Mouse (Mus musculus) myocyte (in vitro differentiated cells): ENCODE measurements around the gene Cdrt4. TPM values are rescaled to one million over a fixed set of nuclear protein-coding genes. Genes with fewer than 3 reads are reported as not detected.

Experiments
- H3K27me3 ChIP-seq: one replicate; pipeline ENCODE4 v1.6.1; 2011; ENCODE audit not compliant: control insufficient read depth, insufficient read depth, insufficient read length
- H3K36me3 ChIP-seq: one replicate; pipeline ENCODE4 v1.6.1; 2011; ENCODE audit not compliant: control insufficient read depth, insufficient read depth
- H3K4me2 ChIP-seq: one replicate; pipeline ENCODE4 v1.6.1; 2011; ENCODE audit warnings: low read depth, control low read depth
- H3K4me3 ChIP-seq: one replicate; pipeline ENCODE4 v1.5.1; 2011; ENCODE audit warnings: mild to moderate bottlenecking, control low read depth, moderate library complexity
- H3K79me2 ChIP-seq: one replicate; pipeline ENCODE4 v1.6.1; 2011; ENCODE audit not compliant: control insufficient read depth, insufficient read depth
- H3ac ChIP-seq: one replicate; pipeline ENCODE4 v1.6.1; 2011; ENCODE audit not compliant: control insufficient read depth, insufficient read length
- CEBPB ChIP-seq: IDR thresholded peaks from 2 replicates; pipeline ENCODE4 v1.6.1; 2011; ENCODE audit warnings: mild to moderate bottlenecking, moderate library complexity; ENCODE audit not compliant: poor library complexity, insufficient read depth, severe bottlenecking
- E2F4 ChIP-seq: IDR thresholded peaks from one replicate; pipeline ENCODE4 v1.6.1; 2011; ENCODE audit warnings: mild to moderate bottlenecking, control low read depth, moderate library complexity; ENCODE audit not compliant: insufficient read depth
- MAX ChIP-seq: IDR thresholded peaks from one replicate; pipeline ENCODE4 v1.6.1; 2011; ENCODE audit warnings: low read depth, mild to moderate bottlenecking, control low read depth
- MYOD1 ChIP-seq, 3 experiments: IDR thresholded peaks; one replicate each; pipeline ENCODE4 v1.6.1; 2011; ENCODE audit warnings: control low read depth in 2 of 3, low read depth in 2 of 3, mild to moderate bottlenecking in 2 of 3, moderate library complexity in 1 of 3; ENCODE audit not compliant: insufficient read length in 2 of 3, control insufficient read depth in 1 of 3
- MYOG ChIP-seq, 3 experiments: IDR thresholded peaks; one replicate each; pipeline ENCODE4 v1.6.1; 2011; ENCODE audit warnings: control low read depth in 2 of 3, low read depth in 2 of 3, mild to moderate bottlenecking in 2 of 3; ENCODE audit not compliant: insufficient read length in 2 of 3, control insufficient read depth in 1 of 3, insufficient read depth in 1 of 3
- POLR2A ChIP-seq: IDR thresholded peaks from one replicate; pipeline ENCODE4 v1.6.1; 2011; ENCODE audit warnings: low read depth, mild to moderate bottlenecking, control low read depth, moderate library complexity; ENCODE audit not compliant: insufficient read length
- POLR2AphosphoS2 ChIP-seq: IDR thresholded peaks from one replicate; pipeline ENCODE4 v1.6.1; 2011; ENCODE audit warnings: low read depth, control low read depth; ENCODE audit not compliant: insufficient read length
- REST ChIP-seq: IDR thresholded peaks from one replicate; pipeline ENCODE4 v1.6.1; 2011; ENCODE audit warnings: mild to moderate bottlenecking, control low read depth, moderate library complexity; ENCODE audit not compliant: insufficient read depth, insufficient read length
- SRF ChIP-seq: IDR thresholded peaks from one replicate; pipeline ENCODE4 v1.6.1; 2011; ENCODE audit warnings: low read depth; ENCODE audit not compliant: control insufficient read depth, insufficient read length
- TCF12 ChIP-seq: IDR thresholded peaks from one replicate; pipeline ENCODE4 v1.6.1; 2011; ENCODE audit warnings: mild to moderate bottlenecking, control low read depth; ENCODE audit not compliant: poor library complexity, insufficient read depth, severe bottlenecking
- TCF3 ChIP-seq: IDR thresholded peaks from one replicate; pipeline ENCODE4 v1.6.1; 2011; ENCODE audit warnings: low read depth, control low read depth; ENCODE audit not compliant: insufficient read length
- USF1 ChIP-seq: IDR thresholded peaks from one replicate; pipeline ENCODE4 v1.6.1; 2011; ENCODE audit warnings: low read depth, mild to moderate bottlenecking, control low read depth, moderate library complexity
- polyA plus RNA-seq: library from polyadenylated mRNA; unstranded; fragments of >200 nt; fragmentation: generic; extraction: Trizol; gene quantifications from one replicate; pipeline ENCODE4 v1.2.1, GENCODE M21; 2012; ENCODE audit warnings: missing spikeins

Cdrt4 gene
- polyA plus RNA-seq, 1 experiment, result not detected

DNA sequence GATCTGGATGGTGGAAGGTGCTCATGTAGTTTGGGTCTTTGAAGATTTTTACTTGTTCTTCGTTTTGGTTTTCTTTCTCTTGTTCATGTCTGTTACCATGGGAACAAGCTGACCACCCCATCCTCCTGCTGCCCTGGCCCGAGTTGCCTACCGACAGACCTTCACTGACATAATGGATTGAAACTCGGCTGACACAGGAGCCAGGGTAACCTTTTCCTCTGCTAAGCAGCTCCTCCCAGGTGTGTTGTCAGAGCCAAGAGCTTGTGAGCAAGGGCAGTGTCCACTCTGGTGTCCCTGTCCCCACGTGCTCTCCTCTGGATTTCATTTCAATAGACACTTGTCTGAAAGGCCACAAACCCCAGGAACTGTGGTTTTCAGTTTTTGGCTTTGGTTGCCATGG is 12.1 kb upstream of the Cdrt4 start:
- Histone ChIP-seq H3ac (no peak overlapping the region), H3K4me2 (no peak overlapping the region), H3K79me2 (no peaks in the 10 kb centered on the region), H3K36me3 (no peaks in the 10 kb centered on the region), H3K27me3 (peaks cover 1% of the 10 kb centered on the region), H3K4me3 (no peak overlapping the region)
- no peak for TF ChIP-seq TCF3
- TF ChIP-seq CEBPB, result no peak
- no peak for TF ChIP-seq SRF
- no peak for TF ChIP-seq MAX
- TF ChIP-seq REST, result no peak
- TF ChIP-seq USF1, result no peak
- no peak for TF ChIP-seq E2F4
- TF ChIP-seq MYOD1 (IDR thresholded peaks at IDR 0.05; ENCODE audit: control insufficient read depth in 1 of 3, insufficient read length in 2 of 3, low read depth in 2 of 3), result no peak
- no peak for TF ChIP-seq TCF12

DNA sequence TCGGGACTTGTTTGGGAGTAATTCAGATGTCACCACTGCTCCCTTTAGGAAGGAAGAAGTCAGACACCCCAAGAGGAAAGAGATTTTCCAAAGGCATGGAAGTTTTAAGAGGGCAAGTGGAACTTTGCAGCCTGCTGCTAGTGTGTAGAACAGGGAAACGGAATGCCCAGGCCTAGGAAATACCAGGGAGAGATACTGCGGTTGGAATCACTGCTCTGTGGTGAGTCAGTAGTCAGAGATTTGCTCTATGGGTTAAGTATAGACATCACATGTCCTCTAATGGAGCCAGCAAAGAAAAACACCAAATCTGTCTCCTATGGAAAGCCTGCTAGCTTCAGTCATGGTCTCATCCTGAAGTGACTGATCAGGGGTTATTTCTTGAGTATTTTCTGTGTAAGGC is 10.8 kb upstream of the Cdrt4 start:
- no peak for TF ChIP-seq REST
- TF ChIP-seq MYOD1 (IDR thresholded peaks at IDR 0.05; ENCODE audit: control insufficient read depth in 1 of 3, insufficient read length in 2 of 3, low read depth in 2 of 3), result no peak
- TF ChIP-seq SRF, result no peak
- TF ChIP-seq MYOG (IDR thresholded peaks at IDR 0.05; ENCODE audit: control insufficient read depth in 1 of 3, insufficient read depth in 1 of 3, insufficient read length in 2 of 3, low read depth in 2 of 3), result no peak
- TF ChIP-seq TCF3, result no peak
- TF ChIP-seq POLR2AphosphoS2, result no peak
- TF ChIP-seq MAX, result no peak
- TF ChIP-seq CEBPB, result no peak
- TF ChIP-seq TCF12, result no peak
- TF ChIP-seq USF1, result no peak
- no peak for TF ChIP-seq POLR2A
- no peak for TF ChIP-seq E2F4
- Histone ChIP-seq H3K27me3 (peaks cover 9% of the 10 kb centered on the region), H3K36me3 (no peaks in the 10 kb centered on the region), H3K4me3 (no peak overlapping the region), H3ac (no peak overlapping the region), H3K79me2 (no peaks in the 10 kb centered on the region), H3K4me2 (no peak overlapping the region)

DNA sequence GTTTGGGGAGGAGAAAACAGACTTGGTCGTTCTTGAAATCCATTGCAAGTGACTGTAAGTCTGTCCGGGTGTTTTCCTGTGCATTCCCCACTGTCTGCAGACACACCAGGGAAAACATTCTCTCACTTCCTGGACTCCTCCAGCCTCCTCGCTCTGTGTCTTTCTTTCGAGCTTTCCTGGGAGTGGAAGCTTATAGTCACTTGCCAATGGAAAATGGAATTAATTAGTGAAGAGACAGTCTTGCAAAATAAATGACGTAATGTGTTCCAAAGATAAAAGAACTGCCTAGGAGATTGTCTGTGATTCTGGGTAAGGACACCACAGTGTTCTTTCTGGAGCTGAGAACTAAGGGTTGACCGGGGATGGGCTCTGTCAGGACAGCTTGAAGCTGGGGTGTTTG is 7.5 kb upstream of the Cdrt4 start:
- no peaks in the 10 kb centered on the region for H3K36me3 ChIP-seq
- H3K79me2 ChIP-seq, result no peaks in the 10 kb centered on the region
- H3K4me3 ChIP-seq, result no peak overlapping the region
- no peak overlapping the region for H3K4me2 ChIP-seq
- no peak overlapping the region for H3ac ChIP-seq
- H3K27me3 ChIP-seq, result peaks cover 18% of the 10 kb centered on the region
- no peak for TF ChIP-seq MYOD1 (IDR thresholded peaks at IDR 0.05; ENCODE audit: control insufficient read depth in 1 of 3, insufficient read length in 2 of 3, low read depth in 2 of 3)
- TF ChIP-seq TCF3, result no peak
- no peak for TF ChIP-seq POLR2A
- no peak for TF ChIP-seq REST
- TF ChIP-seq POLR2AphosphoS2, result no peak
- TF ChIP-seq TCF12, result no peak
- TF ChIP-seq E2F4, result no peak
- TF ChIP-seq MAX, result no peak

DNA sequence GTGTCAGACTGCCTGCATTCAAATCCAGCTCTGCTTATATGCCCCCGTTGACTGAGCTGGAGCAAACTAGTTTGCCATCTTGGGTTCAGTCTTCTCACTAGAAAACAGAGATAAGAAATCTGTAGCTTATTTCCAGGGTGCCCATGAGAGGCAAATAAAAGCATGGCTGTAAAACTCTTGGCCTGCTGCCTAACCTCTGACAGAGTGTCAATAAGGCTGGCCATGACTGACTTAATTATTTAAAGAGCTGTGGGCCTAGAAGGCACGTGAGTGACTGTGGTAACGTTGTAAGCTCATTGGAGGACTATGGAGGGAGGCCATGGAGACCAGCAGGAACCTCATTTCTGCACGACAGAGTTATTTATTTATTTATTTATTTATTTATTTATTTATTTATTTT is 5.5 kb upstream of the Cdrt4 start:
- no peak overlapping the region for H3K4me3 ChIP-seq
- no peak overlapping the region for H3K4me2 ChIP-seq
- H3ac ChIP-seq, result no peak overlapping the region
- TF ChIP-seq SRF (no peak), TCF12 (no peak), TCF3 (no peak), E2F4 (no peak), MYOG (IDR thresholded peaks at IDR 0.05; ENCODE audit: control insufficient read depth in 1 of 3, insufficient read depth in 1 of 3, insufficient read length in 2 of 3, low read depth in 2 of 3) (no peak), MAX (no peak), MYOD1 (IDR thresholded peaks at IDR 0.05; ENCODE audit: control insufficient read depth in 1 of 3, insufficient read length in 2 of 3, low read depth in 2 of 3) (no peak), POLR2A (no peak), USF1 (no peak), POLR2AphosphoS2 (no peak), REST (no peak), CEBPB (no peak)
- no peaks in the 10 kb centered on the region for H3K36me3 ChIP-seq
- H3K27me3 ChIP-seq, result peaks cover 18% of the 10 kb centered on the region
- H3K79me2 ChIP-seq, result no peaks in the 10 kb centered on the region

DNA sequence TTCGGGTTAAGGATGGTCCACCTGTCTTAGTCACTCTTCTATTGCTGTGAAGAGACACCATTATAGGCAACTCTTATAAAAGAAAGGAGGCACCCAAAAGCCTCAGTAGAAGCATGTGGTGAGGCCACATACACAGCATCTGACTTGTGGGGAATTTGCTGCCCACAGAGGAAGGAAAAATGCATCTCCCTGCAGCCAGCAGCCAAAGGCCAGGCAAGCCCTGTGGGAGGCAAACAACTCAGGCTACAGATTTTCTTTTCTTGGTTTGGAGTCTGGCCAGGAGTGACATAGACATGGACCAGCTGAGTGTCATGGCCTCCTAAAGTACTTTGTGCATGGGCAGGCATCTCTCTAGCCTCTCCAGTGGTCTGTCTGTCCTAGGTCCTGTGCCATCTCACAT is 1.4 kb upstream of the Cdrt4 start:
- H3K36me3 ChIP-seq, result no peaks in the 10 kb centered on the region
- H3K27me3 ChIP-seq, result peaks cover 11% of the 10 kb centered on the region
- peak overlapping the region; percentile 30 for H3K4me2 ChIP-seq
- no peaks in the 10 kb centered on the region for H3K79me2 ChIP-seq
- peak; percentile 33 to 65 (median 60) for TF ChIP-seq MYOD1 (IDR thresholded peaks at IDR 0.05; ENCODE audit: control insufficient read depth in 1 of 3, insufficient read length in 2 of 3, low read depth in 2 of 3)
- peak in 1 of 3 experiments; percentile 60 for TF ChIP-seq MYOG (IDR thresholded peaks at IDR 0.05; ENCODE audit: control insufficient read depth in 1 of 3, insufficient read depth in 1 of 3, insufficient read length in 2 of 3, low read depth in 2 of 3)
- no peak for TF ChIP-seq USF1
- TF ChIP-seq POLR2AphosphoS2, result no peak
- TF ChIP-seq MAX, result no peak
- TF ChIP-seq SRF, result no peak
- no peak overlapping the region for H3K4me3 ChIP-seq
- no peak overlapping the region for H3ac ChIP-seq
